Mouse (Mus musculus) left cerebral cortex, postnatal 4 days (tissue): ENCODE measurements at regions not wholly inside any gene's neighbourhood (a gene's known extent, or its start where the extent isn't known, plus 50 kb on each side); places are given as distances from the start of the nearest gene placed in this dataset.
A peak's percentile ranks its signal among the peaks of the same experiment; 100 is the strongest.

Source experiments
- DNase-seq: peaks from one replicate; pipeline ENCODE4 v3.0.0-alpha.2; 2022
- intact Hi-C: fragments of 180-260 bp; cut with DNase I; formaldehyde crosslinking; loops from one replicate; pipeline ENCODE4 v1.15.1; 2025

GRCm38 (mm10) chr3:143835611-143836240, 369.3 kb downstream of the Lmo4 start:
- DNase-seq: no peak
- intact Hi-C loops: no loop called here

- no peak for DNase-seq
- intact Hi-C loops: no loop called here
These were observed 370.3 kb downstream of the Lmo4 start for GRCm38 (mm10) chr3:143834725-143835124.

GRCm38 (mm10) chr3:143823395-143823777, 381.6 kb downstream of the Lmo4 start:
- intact Hi-C loops: no loop called here
- no peak for DNase-seq

GRCm38 (mm10) chr3:143822564-143823394, 382.2 kb downstream of the Lmo4 start:
- no peak for DNase-seq
- intact Hi-C loops: no loop called here

DNA sequence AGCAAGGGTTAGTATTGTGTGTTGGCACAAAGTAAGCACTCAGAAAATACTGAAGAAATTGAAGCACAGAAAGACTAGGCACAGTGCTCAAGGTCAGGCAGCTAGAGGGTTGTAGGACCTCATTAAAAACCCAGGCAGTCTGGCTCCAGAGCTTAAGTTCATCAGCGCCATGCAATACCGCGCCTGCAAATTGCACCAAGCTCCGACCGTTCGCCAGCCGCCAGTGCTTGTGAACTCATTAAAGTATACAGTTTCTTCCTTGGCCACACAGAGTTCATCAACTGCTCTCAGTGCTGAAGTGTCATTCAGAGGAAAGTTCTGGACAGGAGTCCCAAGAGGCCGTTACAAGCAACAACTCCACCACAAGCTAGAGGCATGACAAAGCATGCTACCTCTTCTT, 397.5 kb downstream of the Lmo4 start:
- intact Hi-C loops: no loop called here

DNA sequence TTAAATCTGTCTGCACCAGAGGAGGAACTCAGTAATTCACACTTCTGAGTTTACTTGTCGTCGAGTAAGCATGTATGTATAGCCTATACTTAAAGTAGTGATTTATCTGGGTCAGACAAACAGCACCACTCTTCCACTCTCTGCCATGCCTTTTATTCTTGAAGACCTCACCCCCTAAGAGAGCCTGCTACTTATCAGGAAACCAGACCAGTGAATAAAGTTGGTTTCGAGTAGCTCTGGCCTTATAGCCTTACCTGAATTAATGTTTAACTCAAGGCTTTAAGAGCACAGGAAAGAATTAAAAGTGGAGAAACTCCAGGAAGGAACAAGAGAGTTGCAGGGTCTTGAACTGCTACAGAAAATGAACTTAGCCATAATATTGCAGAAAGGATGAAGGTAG, 398.1 kb downstream of the Lmo4 start:
- no peak for DNase-seq
- intact Hi-C loops: no loop called here

More for the DNA sequence above, 397.5 kb downstream of the Lmo4 start:
- DNase-seq: no peak

DNA sequence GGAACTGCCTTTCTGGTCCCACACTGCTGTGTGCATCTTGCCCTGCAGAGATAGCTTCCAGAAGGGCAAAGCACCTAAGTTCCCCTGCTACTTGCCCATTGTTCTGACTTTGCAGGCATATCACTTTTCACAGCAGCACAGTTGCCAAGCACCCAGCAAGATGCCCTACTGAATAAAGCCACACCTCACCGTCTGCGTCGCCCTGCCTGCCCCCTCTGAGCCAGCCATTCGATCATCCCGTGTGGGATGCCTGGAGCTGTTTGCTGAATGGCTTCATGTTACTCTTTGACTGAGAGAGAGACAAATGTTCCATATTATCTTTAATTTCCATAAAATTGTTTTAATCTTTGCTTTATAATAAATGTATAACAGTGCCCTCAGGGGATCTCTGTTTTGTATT, 407.2 kb downstream of the Lmo4 start:
- intact Hi-C loops: no loop called here
- DNase-seq: no peak

- DNase-seq: no peak
- intact Hi-C loops: no loop called here
These were observed 414.1 kb downstream of the Lmo4 start for GRCm38 (mm10) chr3:143790905-143791304.

- intact Hi-C loops: no loop called here
- DNase-seq: no peak
These were observed 415.0 kb downstream of the Lmo4 start for GRCm38 (mm10) chr3:143789932-143790570.

GRCm38 (mm10) chr3:143786889-143787288, 418.1 kb downstream of the Lmo4 start:
- intact Hi-C loops: no loop called here

DNA sequence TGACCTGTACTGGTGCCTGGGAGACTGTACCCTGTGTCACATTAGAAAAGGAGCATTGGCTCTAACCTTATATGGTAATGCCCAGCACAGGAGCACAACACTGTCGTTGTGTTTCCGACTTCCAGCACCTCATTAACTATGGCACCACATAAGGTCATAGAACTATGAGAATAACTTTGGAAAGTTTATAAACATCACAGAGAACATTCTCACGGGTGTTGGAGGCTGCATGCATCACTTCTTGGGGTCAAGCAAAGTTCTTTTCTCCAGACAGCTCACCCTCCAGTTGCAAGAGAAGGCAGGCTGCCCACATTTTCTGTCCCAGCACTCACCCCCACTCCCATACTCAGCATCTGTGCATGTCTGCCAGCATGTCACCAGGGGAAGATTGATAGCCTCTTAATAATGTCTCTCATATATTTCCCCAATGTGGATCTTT, 420.6 kb downstream of the Lmo4 start:
- intact Hi-C loops: no loop called here
- no peak for DNase-seq

More at GRCm38 (mm10) chr3:143786889-143787288, 418.1 kb downstream of the Lmo4 start:
- no peak for DNase-seq

GRCm38 (mm10) chr3:143778161-143778560, 426.9 kb downstream of the Lmo4 start:
- intact Hi-C loops: no loop called here
- DNase-seq: no peak

DNA sequence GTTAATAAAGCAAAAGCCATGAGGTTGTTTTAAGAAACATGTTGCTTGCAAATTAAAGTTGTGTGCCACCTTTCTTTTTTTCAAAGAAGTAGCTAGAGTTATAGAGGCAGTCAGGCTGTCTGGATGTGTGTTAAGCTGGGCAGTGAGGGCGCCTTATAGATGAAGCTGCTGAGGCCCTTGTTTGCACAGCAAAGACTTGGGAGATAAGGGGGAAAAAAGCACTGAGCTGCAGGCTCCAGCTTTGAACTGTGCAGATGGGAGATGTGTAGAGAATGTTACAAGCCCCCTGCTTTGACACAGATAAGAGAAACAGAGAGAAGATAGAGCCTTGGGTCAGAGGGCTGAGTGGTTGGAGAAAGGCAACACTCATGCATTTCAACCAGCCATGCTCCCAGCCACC, 445.7 kb downstream of the Lmo4 start:
- intact Hi-C loops: no loop called here
- no peak for DNase-seq

GRCm38 (mm10) chr3:143753197-143753596, 451.8 kb downstream of the Lmo4 start:
- intact Hi-C loops: no loop called here
- DNase-seq: no peak

- DNase-seq: no peak
- intact Hi-C loops: no loop called here
These were observed 452.4 kb downstream of the Lmo4 start for GRCm38 (mm10) chr3:143752660-143753059.

DNA sequence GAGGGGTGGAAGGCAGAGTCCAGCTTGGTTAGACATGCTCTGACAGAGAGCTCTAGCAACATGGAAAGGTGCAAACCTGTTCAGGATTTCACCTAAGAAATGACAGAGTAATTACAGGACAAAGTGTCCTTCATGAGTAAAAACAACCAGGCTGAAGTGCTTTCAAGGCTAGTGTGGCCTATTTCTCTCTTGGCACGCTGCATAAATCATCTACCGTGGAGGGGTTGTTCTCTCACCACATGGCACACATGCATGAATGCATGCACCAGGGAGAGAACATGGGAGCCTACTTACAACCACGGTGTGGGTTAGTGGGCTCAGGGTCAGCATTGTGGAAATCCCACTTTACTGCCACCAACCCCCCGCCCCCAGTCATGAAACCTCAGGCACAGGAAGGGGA, 454.9 kb downstream of the Lmo4 start:
- intact Hi-C loops: no loop called here

DNA sequence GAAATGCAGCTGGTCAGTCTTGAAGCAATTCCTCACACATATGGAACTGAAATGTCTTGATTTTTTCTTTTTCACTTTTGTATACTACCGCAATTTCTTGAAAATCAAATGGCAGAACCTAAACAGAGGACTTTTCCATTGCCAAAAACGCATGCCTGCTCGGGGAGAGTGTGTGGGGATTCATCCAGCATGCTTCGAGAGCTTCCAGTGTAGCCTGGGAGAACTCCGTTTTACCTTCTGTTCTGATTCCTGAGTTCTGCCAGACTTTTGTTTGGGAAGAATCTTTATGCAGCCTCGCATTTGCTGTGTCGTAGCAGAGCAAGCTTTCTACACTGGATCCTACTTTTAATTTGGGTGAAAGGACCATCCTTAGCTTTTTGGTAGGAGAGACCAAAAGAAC, 461.4 kb downstream of the Lmo4 start:
- DNase-seq: no peak
- intact Hi-C loops: no loop called here

More for the DNA sequence above, 454.9 kb downstream of the Lmo4 start:
- peak; percentile 11 for DNase-seq

GRCm38 (mm10) chr3:143742786-143743571, 462.0 kb downstream of the Lmo4 start:
- intact Hi-C loops: no loop called here
- peak; percentile 9 for DNase-seq

DNA sequence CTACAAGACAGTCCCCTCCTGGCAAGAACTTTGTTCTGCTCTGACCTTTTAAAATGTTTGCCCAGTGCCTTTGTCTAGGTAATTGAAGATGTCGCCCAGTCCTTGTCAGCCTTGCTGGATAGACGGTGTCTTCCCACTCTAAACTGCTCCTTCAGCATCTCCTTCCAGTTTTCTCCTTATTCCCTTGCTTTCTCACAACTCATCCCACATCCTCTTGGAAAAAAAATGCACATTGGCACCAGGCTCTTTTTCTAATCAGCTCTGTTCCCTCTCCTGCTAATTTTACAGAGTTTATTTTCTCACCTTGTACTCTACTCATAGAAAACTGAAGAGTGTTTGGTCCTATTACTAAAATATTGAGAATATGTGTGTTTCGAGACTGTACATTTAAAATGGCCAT, 466.3 kb downstream of the Lmo4 start:
- DNase-seq: no peak
- intact Hi-C loops: no loop called here

DNA sequence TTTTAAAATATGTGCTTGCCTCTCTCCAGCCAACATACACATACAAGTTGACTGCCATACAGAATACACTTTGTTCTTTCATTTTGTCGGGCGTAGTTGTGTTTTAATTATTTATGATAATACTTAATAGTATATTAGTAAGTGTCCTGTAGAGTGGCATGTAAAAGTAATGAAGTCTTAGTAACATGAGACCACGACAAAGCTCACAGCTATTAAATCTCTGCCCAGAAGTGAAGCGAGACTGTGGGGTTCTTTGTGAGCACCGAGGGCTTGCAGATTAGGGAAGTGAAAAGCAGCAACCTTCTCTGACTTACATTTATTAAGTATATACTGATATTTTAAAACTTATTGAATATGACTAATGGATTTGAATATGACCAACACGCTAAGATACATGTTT, 467.2 kb downstream of the Lmo4 start:
- intact Hi-C loops: no loop called here
- no peak for DNase-seq
